Mouse (Mus musculus): ENCODE measurements around the gene Rgs9bp. TPM values are rescaled to one million over a fixed set of nuclear protein-coding genes. Genes with fewer than 3 reads are reported as not detected.
"Not testable (repeated sequence)": the region's sequence is repeated elsewhere in the genome, so short reads cannot be mapped to it uniquely, and the experiment has no call there.

Gene Rgs9bp
- total RNA-seq, 2 experiments from 2014 or later: 0.38 to 0.40 TPM

GRCm38 (mm10) chr7:35579849-35580248, 5.5 kb downstream of the Rgs9bp start:
- H3K27ac ChIP-seq: no peak overlapping the region
- DNase-seq (ENCODE audit: extremely low spot score in 1 of 2, low spot score in 2 of 2): no peak
- no peak overlapping the region for H3K4me3 ChIP-seq
- intact Hi-C loops (cut with DNase I): loop anchor here (5.0 kb wide), 1 partner anchor 52 kb away; no protein-coding TSS in a partner anchor
- peak; percentile 61 for TF ChIP-seq CTCF (IDR thresholded peaks at IDR 0.05)

- peak; percentile 46 for TF ChIP-seq CTCF (IDR thresholded peaks at IDR 0.05)
- H3K27ac ChIP-seq; H3K4me3 ChIP-seq; intact Hi-C loops (cut with DNase I); DNase-seq (ENCODE audit: extremely low spot score in 1 of 2, low spot score in 2 of 2): not testable (repeated sequence)
These were observed 14.5 kb downstream of the Rgs9bp start for GRCm38 (mm10) chr7:35570883-35571282.

- DNase-seq (ENCODE audit: extremely low spot score in 1 of 2, low spot score in 2 of 2); intact Hi-C loops (cut with DNase I); H3K27ac ChIP-seq; H3K4me3 ChIP-seq: not testable (repeated sequence)
These were observed 15.7 kb downstream of the Rgs9bp start for GRCm38 (mm10) chr7:35569724-35570123.

GRCm38 (mm10) chr7:35565965-35566364, 19.4 kb downstream of the Rgs9bp start:
- DNase-seq (ENCODE audit: extremely low spot score in 1 of 2, low spot score in 2 of 2); intact Hi-C loops (cut with DNase I); H3K4me3 ChIP-seq; H3K27ac ChIP-seq: not testable (repeated sequence)

GRCm38 (mm10) chr7:35564872-35565271, 20.5 kb downstream of the Rgs9bp start:
- H3K27ac ChIP-seq; DNase-seq (ENCODE audit: extremely low spot score in 1 of 2, low spot score in 2 of 2); intact Hi-C loops (cut with DNase I); H3K4me3 ChIP-seq: not testable (repeated sequence)

GRCm38 (mm10) chr7:35564067-35564865, 21.1 kb downstream of the Rgs9bp start:
- no peak overlapping the region for H3K27ac ChIP-seq
- no peak overlapping the region for H3K4me3 ChIP-seq
- no peak for TF ChIP-seq CTCF (IDR thresholded peaks at IDR 0.05)
- DNase-seq (ENCODE audit: extremely low spot score in 1 of 2, low spot score in 2 of 2): no peak
- intact Hi-C loops (cut with DNase I): no loop called here

GRCm38 (mm10) chr7:35563071-35563470, 22.3 kb downstream of the Rgs9bp start:
- TF ChIP-seq CTCF (IDR thresholded peaks at IDR 0.05): no peak

GRCm38 (mm10) chr7:35559838-35560237, 25.5 kb downstream of the Rgs9bp start:
- TF ChIP-seq CTCF (IDR thresholded peaks at IDR 0.05): no peak
- no peak for DNase-seq (ENCODE audit: extremely low spot score in 1 of 2, low spot score in 2 of 2)
- no peak overlapping the region for H3K4me3 ChIP-seq
- intact Hi-C loops (cut with DNase I): loop anchor here (10.0 kb wide), 1 partner anchor 225 kb away; the partner anchor contains the start of gene Rhpn2
- no peak overlapping the region for H3K27ac ChIP-seq

More at GRCm38 (mm10) chr7:35563071-35563470, 22.3 kb downstream of the Rgs9bp start:
- DNase-seq (ENCODE audit: extremely low spot score in 1 of 2, low spot score in 2 of 2): no peak
- Histone ChIP-seq H3K4me3 (no peak overlapping the region), H3K27ac (no peak overlapping the region)
- intact Hi-C loops (cut with DNase I): no loop called here

- TF ChIP-seq CTCF (IDR thresholded peaks at IDR 0.05): no peak
- no peak overlapping the region for H3K4me3 ChIP-seq
- intact Hi-C loops (cut with DNase I): loop anchor here (10.0 kb wide), 1 partner anchor 224 kb away; the partner anchor contains the start of gene Rhpn2
- no peak for DNase-seq (ENCODE audit: extremely low spot score in 1 of 2, low spot score in 2 of 2)
- H3K27ac ChIP-seq: no peak overlapping the region
These were observed 26.7 kb downstream of the Rgs9bp start for GRCm38 (mm10) chr7:35558681-35559080.

- no peak for DNase-seq (ENCODE audit: extremely low spot score in 1 of 2, low spot score in 2 of 2)
- Histone ChIP-seq H3K27ac (no peak overlapping the region), H3K4me3 (no peak overlapping the region)
- intact Hi-C loops (cut with DNase I): loop anchor here (10.0 kb wide), 1 partner anchor 223 kb away; the partner anchor contains the start of gene Rhpn2
- no peak for TF ChIP-seq CTCF (IDR thresholded peaks at IDR 0.05)
These were observed 27.8 kb downstream of the Rgs9bp start for GRCm38 (mm10) chr7:35557577-35557976.

GRCm38 (mm10) chr7:35556905-35557304, 28.5 kb downstream of the Rgs9bp start:
- H3K27ac ChIP-seq: no peak overlapping the region
- TF ChIP-seq CTCF (IDR thresholded peaks at IDR 0.05): no peak
- intact Hi-C loops (cut with DNase I): loop anchor here (10.0 kb wide), 1 partner anchor 222 kb away; the partner anchor contains the start of gene Rhpn2
- H3K4me3 ChIP-seq: no peak overlapping the region
- DNase-seq (ENCODE audit: extremely low spot score in 1 of 2, low spot score in 2 of 2): no peak

- no peak for DNase-seq (ENCODE audit: extremely low spot score in 1 of 2, low spot score in 2 of 2)
- peak within 1 kb of the TSS; percentile 78 for H3K4me3 ChIP-seq
- intact Hi-C loops (cut with DNase I): loop anchor here (10.0 kb wide), 1 partner anchor 221 kb away; the partner anchor contains the start of gene Rhpn2
- TF ChIP-seq CTCF (IDR thresholded peaks at IDR 0.05): no peak
- H3K27ac ChIP-seq: peak within 1 kb of the TSS; percentile 98
These were observed 29.2 kb downstream of the Rgs9bp start, which contains the start of gene Nudt19 for GRCm38 (mm10) chr7:35556205-35556603. Gene Nudt19, minus strand, starts transcription at chr7:35556304.
